Mouse (Mus musculus): ENCODE data around the gene Treh. TPM values are rescaled to one million over a fixed set of nuclear protein-coding genes. Genes with fewer than 3 reads are reported as not detected.
"Not testable (repeated sequence)": the region's sequence is repeated elsewhere in the genome, so short reads cannot be mapped to it uniquely, and the experiment has no call there.

The Treh gene
- not detected in 2 replicates for total RNA-seq (2021)
- long read RNA-seq: 0 reads

DNA sequence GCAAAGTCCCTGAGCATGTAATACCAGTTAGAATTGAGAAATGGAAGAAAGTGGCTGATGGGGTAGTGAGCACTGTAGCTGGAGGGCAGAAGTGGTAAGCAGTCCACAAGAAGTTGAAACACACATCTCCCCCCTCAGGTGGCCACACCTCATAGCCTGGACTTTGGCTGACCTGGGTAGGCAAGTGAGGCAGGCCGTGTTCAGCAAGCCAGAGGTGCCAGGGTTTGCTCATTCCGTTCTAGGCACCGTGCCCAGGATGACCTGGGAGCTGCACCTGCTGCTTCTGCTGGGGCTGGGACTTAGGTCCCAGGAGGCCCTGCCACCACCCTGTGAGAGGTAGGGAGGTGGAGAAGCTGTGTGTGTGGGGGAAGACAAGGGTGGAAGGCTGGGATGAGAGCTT is at the start of gene Treh:
TSS of gene Treh (plus strand) at position 229 of the 400 bp plus-strand sequence.
- no peak for DNase-seq

DNA sequence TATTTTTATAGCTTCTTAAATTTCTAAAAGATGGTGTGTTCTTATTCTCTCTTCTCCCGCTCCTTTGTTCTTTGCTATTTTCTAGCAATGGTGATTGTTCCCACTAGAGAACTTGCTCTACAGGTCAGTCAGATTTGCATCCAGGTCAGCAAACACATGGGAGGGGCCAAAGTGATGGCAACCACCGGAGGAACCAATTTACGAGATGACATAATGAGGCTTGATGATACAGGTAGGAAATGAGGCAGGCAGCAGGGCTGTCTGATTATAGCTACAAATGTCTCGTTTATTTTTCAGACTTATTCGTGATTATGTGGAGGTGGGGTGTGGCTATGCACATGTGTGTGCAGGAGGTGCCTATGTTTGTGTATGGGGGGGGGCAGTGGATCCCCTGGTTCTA is 48.6 kb upstream of the Treh start:
- DNase-seq: no peak

DNA sequence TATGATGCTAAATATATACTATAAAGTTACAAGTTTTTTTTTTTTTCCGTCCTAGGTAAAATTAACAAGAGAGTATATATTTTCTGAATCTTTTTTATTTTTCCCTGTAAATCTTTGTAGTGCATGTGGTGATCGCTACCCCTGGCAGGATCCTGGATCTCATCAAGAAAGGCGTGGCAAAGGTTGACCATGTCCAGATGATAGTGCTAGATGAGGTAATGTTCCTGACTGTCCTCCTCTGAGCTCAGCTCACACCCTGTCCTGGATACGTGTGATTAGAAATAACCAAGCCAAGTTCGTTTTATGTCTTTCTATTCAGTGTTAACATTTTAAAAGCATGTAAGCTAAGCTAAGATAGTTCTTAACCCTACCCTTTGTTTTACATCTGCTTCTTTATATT is 46.8 kb upstream of the Treh start:
- no peak for DNase-seq

DNA sequence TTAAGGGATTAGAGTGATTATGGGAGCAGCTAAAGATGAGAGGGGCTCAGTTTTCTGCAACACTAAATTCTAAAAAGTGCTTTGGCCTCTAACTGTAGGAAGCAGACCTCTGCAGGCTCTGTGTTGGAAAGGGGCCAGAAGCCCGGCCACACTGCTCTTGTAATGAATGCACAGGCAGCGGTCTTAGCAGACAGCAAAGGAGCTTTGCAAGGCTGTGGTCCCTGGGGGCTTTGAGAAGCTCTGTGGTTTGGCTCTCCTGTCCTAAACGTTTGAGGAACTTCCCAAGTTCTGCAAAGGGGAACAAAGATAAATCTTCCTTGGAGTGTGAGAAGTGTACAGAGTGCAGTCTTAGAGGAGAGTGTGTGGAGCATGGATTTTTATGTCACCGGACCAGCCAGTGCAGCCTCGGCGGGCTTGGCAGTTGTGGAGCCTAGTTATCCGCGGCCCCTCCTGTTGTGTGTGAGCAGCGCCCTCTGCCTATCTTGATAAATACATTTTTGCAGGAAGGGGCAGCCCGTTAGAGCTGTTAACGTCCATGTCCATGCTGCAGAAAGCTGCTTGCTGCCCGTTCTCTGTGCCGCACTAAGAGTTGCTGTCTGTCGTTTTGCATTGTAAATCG is 35.4 kb upstream of the Treh start:
- DNase-seq: peak; percentile 41

DNA sequence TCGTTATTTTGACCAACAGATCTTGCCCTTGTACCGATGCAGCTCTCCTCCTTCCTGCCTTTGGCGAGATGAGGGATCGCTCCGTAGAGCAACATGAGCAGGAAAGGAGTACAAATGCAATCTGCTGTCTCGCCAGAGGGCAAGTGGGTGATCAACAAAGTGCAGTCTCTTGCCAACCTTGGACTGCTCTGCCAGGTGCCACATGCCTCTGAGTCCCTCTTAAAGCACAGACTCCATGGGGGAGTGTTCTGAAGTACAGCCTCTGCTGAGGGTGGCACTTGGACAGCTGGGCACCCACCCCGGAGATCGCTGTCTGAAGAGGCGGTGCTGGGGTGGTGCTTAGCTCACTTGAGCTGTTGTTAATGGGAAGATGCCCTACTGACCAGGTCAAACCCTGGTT is 34.3 kb upstream of the Treh start:
- DNase-seq: not testable (repeated sequence)

DNA sequence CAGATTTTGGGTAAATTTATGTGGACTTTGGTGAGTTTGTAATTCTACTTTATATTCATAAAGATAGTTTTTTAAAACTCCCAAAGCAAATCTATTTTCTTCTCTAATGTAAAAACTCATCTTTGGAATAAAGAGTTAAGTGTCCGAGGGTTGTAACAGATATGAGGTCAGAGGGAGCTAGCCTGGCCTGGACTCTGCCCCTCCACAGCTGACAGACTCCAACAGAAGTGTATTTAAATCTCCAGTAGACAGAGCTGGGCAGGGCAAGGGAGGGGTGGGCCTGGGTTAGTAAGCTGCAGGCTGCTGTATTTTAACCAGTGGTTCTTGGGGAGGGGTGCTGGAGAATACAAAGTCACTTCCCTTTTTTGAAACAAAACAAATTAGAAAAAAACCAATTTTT is 33.0 kb upstream of the Treh start:
- DNase-seq: not testable (repeated sequence)

DNA sequence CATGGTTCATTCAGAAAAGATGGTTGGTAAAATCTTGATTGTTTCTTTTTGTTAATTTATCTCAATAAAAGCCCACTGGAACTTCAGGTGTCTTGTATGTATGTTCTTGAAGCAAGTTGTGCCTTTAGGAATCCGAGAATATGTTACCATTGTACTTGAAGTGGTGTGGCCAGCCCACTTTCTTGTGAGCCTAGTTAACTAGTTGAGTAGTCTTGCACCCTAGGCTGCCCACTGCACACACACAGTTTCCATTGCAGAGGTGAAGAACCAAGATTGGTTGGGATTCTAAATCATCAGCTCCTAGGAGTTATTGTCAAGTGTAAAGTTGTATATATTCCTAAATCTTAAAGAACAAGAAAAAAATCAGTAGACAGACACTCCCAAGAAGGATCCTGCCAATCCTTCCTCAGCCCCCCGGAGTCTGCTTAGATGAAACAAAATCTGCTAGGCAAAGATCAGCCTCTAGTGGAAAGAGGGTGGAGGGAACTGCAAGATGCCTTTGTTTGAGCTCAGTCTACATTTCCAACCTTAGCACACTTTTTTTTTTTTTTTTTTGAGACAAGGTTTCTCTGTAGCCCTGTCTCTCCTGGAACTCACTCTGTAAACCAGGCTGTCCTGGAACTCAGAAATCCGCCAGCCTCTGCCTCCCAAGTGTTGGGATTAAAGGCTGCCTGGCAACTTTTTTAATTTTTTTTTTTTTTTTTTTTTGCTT is 32.2 kb upstream of the Treh start:
- no peak for DNase-seq

DNA sequence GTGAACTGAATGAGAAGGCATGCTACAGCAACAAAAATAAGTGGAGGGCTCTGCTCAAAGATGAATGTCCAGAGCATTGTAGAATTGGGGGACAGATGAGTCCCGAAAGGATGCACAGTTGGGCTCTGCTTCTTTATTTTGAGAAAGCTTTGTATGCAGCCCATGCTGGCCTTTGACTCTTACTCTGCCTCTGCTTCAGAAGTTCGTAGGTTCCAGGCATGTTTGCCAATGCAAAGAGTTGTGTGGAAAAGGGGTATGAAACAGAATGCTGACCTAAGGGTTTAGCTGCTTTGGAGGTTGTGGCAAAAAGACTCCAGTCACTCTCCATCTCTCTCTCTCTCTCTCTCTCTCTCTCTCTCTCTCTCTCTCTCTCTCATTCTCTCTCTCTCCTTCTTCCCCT is 31.4 kb upstream of the Treh start:
- no peak for DNase-seq

DNA sequence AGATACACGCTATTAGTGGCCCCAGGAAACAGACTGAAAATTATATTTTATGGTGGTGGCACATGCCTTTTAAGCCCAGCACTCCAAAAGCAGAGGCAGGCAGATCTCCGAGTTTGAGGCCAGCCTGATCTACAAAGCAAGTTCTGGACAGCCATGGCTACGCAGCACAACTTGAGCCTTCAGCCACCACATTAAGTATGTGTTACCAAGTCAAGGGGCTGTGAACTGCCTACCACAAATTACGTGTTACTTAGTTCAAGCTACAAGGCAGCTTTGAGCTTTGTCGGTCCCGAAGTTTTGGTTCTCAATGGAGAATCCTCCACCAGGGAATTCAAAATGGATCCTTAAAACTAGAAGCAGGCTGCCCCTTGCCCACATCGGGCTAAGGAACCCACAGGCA is 29.9 kb upstream of the Treh start:
- DNase-seq: no peak

DNA sequence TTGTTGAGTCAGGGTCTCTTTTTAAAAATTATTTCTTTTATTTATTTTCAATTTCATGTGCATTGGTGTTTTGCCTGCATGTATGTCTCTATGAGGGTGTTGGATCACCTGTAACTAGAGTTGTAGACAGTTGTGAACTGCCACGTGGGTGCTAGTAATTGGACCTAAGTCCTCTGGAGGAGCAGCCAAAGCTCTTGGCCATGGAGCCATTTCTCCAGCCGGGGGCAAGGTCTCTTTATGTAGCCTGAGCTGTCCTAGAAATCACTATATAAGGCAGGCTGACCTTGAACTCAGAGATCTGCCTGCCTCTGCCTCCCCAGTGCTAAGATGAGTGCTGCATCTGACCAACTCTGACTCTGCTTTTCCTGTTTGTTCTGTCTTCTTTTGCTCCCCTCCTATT is 28.8 kb upstream of the Treh start:
- DNase-seq: no peak

DNA sequence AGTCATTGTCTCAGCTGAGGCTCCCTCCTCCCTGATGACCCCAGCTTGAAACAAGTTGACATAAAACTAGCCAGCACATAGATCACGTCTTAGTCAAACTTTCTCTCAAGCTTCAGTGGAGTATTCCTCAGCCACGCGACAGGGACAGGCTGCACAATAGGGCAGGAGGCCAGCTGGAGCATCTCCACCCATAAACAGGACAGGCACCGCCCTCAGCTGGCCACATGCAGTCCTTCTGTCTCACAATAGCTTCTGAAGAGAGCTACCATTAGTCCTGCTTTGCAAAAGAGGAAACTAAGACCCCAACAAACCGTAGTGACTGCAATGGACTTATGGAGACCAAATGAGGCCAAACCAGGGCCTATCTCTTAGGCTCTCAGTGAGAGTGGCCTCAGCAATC is 27.6 kb upstream of the Treh start:
- DNase-seq: peak; percentile 60

DNA sequence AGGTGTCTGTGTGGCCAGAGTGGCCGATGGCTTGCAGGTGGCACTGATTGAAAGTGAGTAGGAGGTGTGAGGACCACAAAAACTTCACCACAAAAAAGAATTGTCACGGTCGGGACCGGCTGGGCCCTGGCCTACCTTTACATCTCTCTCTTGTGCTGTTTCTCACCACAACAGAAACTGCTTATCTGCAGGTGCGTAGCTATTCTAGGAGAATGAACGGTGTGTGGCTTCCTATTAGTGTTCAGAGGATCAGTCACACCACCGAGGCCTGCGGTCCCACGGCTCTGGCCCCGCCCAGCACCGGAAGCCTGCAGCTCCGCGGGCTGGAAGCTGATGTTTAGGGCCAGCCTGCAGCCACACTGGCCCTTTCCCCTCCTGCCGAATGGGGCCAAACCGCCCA is 27.1 kb upstream of the Treh start:
- DNase-seq: no peak

DNA sequence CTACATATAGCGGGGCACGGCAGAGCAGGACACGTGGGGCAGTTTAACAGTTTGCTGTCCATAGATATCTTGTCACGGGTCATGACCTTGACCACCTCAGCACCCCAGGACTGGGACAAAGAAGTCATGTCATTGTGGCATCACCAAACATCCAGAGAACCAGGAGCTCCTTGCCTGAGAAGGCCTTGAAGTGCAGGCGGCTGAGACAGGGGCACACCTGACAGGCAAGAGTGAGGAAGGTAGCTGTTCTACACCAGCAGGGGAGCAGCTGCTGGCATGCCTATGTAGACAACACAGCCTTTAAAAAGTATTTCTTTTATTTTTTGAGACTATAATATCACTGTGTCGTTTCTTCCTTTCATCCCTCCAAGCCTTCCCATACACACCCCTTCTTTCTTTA is 26.7 kb upstream of the Treh start:
- no peak for DNase-seq

DNA sequence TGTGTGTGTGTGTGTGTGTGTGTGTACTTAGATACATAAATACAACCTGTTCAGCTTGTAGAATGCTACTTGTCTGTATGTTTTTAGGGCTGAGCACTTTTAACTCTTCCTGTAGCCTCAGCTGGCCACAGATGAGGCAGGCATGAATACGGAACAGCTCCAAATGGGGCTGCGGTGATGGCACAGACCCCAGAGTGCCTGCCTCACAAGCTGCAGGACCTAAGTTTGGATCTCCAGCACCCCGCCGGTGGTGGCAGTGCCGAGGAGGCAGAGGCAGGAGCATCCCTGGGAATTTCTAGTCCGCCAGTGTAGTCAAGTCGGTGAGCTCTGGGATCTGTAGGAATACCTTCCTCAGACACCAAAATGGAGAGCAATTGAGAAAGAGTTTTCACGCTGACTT is 26.0 kb upstream of the Treh start:
- no peak for DNase-seq

DNA sequence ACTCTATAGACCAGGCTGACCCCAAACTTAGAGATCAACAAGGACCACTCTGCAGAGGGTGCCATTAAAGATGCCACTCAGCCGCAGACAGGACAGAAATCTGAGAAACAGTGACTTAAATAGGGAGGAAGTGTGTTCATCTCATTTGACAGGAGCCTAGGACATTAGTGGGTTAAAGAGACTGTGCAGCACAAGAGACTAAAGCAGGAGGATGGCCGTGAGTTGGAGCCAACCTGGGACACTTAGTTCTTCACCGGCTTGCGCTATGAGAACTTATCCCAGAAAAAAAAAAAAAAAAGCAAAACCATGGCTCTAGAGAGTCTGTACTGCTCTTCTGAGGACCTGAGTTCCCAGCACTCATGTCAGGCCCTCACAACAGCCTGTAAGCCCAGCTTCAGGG is 25.4 kb upstream of the Treh start:
- DNase-seq: no peak

DNA sequence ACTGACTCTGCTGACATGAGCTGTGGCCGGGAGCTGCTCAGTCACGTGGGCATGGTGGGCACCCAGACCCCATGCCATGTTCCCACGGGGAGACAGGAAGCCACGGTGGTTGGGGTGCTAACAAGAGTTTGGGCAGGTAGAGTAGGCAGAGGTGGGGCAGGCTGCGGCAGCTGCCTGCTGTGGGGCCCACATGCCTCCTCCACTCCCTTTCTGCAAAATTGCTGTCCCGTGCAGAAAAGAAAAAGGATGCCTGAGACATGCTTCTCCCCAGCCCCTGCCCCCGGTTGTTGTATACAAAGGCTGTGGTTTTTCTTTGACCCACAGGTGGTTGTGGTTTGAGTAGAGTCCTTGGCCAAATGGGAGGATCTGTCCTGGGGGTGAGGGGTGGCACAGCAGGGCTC is 24.2 kb upstream of the Treh start:
- DNase-seq: no peak

DNA sequence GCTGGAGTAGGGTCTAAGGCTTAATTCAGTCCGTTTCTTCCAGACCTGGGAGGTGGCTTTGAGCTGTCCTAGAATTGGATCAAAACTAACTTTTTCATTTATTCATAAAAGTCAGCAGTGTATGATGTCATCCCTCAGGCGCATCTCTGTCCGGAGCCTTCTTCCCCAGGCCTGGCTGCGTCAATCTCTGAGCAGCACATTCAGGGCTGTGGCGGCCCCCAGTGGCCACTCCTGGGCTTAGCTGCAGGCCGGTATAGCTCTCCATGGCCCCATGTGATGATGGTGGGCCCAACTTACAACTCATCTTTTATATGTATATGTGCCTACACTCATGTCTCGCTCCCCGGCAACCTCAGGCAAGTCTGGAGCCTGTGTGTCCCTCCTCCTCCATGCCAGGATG is 21.0 kb upstream of the Treh start:
- DNase-seq: peak; percentile 82

DNA sequence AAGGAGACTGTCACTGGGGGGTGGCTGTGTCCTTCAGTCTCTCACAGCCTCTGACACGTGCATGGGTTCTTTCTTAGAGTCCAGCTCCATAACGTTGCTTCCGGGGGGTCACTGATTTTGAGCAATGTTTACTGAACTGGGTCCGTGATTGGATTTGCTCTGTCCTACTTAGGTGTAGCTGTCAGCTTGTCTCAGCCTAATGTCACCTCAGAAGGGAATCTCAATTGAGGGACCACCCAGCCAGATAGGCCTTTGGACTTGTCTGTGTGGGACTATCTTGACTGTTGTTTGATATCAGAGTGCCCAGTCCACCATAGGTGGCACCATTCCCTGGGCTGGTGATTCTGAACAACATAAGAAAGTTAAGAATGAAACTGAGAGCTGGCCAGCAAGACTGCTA is 19.1 kb upstream of the Treh start:
- DNase-seq: no peak

DNA sequence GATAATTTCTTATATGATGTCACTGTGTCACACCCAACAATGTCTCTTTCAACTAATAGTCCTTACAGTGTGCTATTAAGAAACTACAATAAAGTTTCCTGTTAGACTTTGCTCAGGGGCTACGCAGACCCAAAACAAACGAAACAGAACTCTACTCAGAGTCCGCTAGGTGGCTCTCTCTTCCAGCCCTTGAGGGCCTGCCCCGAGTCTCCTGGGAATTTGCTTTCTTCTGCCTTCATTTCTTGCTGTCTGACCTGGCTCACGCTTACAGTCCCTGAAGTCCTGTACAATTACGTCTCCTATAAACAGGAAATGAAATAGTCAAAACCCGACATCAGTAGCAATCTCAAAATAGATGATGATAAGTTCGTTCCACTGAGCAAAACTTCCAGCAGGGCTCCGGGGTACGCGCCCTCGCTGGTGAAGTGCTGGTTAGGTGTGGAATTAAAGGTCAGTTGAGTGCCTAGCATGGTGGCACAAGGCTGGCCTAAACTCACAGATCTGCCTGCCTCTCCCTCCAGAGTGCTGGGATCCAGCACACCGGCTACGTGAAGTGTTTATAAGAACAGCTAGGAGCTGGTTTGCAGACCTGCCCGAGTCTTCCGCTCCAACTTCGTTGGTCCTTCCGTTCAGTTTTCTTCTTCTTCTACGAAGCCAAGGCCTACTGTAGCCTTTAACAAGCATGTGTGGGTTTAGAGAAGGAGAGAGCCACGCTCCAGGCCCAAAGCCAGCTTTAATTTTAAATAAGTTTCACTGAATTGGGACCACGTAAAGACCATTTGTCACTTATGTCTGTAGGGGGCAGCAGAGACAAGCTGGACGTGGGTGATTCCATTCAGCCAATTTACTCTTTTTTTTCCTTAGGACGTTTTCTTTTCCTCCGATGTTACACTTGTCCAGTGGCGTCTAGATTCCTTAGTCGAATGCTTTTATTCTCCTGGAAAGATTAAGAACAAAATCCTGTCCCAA is 17.7 kb upstream of the Treh start:
- DNase-seq: peak; percentile 44

DNA sequence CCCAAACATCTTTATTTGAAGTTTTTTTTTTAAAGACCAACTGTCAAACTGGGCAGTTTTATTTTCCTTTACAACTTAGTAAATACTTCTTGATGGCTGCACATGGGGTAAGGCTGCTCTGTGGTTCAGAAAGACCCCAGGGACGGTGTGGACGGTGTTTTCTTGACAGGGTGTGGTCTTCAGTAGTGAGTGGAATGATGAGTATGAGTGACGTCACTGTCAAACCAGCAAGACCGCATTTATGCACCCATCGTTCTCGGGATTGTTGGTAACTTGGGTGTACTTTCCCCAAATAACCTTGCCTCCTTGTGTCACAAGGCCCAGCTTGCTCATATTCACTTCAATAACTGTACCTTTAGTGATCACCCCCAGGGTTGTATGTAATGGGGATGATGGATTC is 9.3 kb upstream of the Treh start:
- no peak for DNase-seq

DNA sequence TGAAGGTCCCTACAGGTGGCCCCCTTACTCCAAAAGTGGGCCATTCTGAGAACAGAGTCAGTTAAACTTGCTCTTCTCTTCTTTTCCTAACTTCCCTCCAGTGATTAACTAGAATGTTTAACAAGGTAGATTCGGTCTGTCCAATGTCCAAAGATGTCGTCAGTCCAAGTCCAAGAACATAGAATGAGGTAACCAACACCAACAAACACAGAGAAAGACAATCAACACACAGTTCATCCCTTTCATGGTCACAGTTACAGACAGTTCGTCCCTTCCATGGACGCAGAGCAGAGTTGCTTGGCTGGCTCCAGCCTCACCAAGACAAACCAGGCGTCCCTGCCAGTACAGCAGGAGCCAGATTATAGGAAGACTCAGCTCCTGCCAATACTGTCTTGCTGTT is 1.6 kb upstream of the Treh start:
- DNase-seq: no peak

DNA sequence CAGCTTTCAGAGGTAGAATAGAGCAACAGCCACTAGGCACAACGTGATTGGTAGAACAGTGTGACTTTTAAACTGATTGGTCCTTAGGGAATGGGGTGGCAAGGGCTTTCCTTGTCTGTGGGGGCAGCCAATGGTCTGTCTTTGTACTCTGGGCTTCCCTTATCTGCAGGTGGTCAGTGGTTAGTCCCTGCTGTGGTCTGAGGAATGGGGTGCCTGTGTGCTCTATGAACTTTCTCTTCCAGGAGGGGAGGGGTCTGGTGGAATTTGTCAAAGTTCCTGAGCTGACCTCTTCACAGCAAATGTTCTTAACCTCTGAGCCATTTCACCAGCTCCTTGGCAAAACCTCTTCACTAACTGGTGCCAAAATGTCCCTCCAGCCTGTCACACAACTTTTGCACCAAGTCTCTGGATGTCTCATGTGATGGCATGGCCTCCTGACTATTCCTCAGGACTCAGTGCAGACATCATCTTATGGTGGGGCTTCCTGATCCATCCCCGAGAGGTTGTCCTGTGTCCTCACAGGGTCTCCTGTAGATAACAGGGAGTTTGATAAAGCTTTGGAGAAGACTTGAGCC is 655 bp upstream of the Treh start:
- DNase-seq: no peak

Data from adrenal gland, postnatal 25 days (tissue).